In genomic region chr17:32074658-32075057, GRCm38 (mm10) we compare ENCODE assay signal across 9 mouse cellular contexts. TPM values are rescaled to one million over a fixed set of nuclear protein-coding genes. Genes with fewer than 3 reads are reported as not detected.
"Had no signal": no experiment of that assay in that cellular context is flagged by ENCODE, and none has a peak within 500 bp of the region (broad histone marks: within the 10 kb centered on the region; RNA-seq: fewer than 3 reads in every experiment).

No protein-coding gene starts in this region.

- H3K4me3 ChIP-seq: kidney, embryonic 15.5 days; left cerebral cortex, adult 2 months; limb, embryonic 15.5 days; liver, embryonic 15.5 days; midbrain, embryonic 13.5 days; stomach, embryonic 15.5 days had no signal

- H3K36me3 ChIP-seq: kidney, embryonic 15.5 days; limb, embryonic 15.5 days; liver, embryonic 15.5 days; midbrain, embryonic 13.5 days; stomach, embryonic 15.5 days had no signal

- H3K9ac ChIP-seq: kidney, embryonic 15.5 days; limb, embryonic 15.5 days; liver, embryonic 15.5 days; lung, embryonic 14.5 days; midbrain, embryonic 13.5 days; stomach, embryonic 15.5 days had no signal

- H3K27me3 ChIP-seq: kidney, embryonic 15.5 days; limb, embryonic 15.5 days; liver, embryonic 15.5 days; midbrain, embryonic 13.5 days; stomach, embryonic 15.5 days had no signal

- H3K9me3 ChIP-seq: kidney, embryonic 15.5 days; liver, embryonic 15.5 days; stomach, embryonic 15.5 days had no signal

- H3K4me2 ChIP-seq: kidney, embryonic 15.5 days; limb, embryonic 15.5 days; liver, embryonic 15.5 days; lung, embryonic 14.5 days; midbrain, embryonic 13.5 days; stomach, embryonic 15.5 days had no signal

- H3K27ac ChIP-seq: kidney, embryonic 15.5 days; left cerebral cortex, adult 2 months; limb, embryonic 15.5 days; liver, embryonic 15.5 days; macrophage; midbrain, embryonic 13.5 days; stomach, embryonic 15.5 days had no signal

- H3K4me1 ChIP-seq: limb, embryonic 15.5 days; midbrain, embryonic 13.5 days; stomach, embryonic 15.5 days had no signal

RNA-seq across cellular contexts. Expression of gene Hsf2bp, which starts 38.5 kb away (rescaled TPM):
- total RNA-seq: neutrophil, adult 5-6 weeks had no signal
- polyA plus RNA-seq: macrophage had no signal
